Mouse (Mus musculus) layer of hippocampus, adult 18-20 months (tissue): ENCODE measurements at regions not wholly inside any gene's neighbourhood (a gene's known extent, or its start where the extent isn't known, plus 50 kb on each side); places are given as distances from the start of the nearest gene placed in this dataset.
A peak's percentile ranks its signal among the peaks of the same experiment; 100 is the strongest.
"Not testable (repeated sequence)": the region's sequence is repeated elsewhere in the genome, so short reads cannot be mapped to it uniquely, and the experiment has no call there.

Source experiments
- DNase-seq, 2 experiments: peaks; one replicate each; pipeline ENCODE4 v3.0.0; 2022; ENCODE audit warnings: low spot score in 2 of 2

- no peak for DNase-seq
Observed at GRCm38 (mm10) chr1:51411726-51412125, 66.5 kb downstream of the Nabp1 start.

GRCm38 (mm10) chr1:51403632-51404031 is 74.6 kb downstream of the Nabp1 start:
- no peak for DNase-seq

DNA sequence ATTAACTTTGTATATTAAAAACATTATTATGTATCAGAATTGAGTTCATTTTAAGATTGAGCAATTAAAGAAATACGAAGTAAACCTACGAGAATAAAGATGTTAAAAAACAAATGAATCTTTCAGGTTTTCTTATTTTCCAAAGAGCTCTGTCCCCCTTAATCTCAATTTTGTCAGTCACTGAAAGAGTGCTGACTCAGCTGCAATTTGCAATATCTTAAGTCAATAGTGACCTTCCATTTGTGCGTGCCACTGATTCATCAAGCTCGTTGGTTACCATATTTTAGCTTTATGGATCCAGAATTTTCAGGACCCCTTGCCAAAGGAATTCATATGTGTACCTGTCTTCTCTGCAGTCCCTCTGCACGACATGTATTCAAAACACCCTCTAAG is 75.7 kb downstream of the Nabp1 start:
- no peak for DNase-seq

GRCm38 (mm10) chr1:51401846-51402532 is 76.2 kb downstream of the Nabp1 start:
- DNase-seq, result no peak

- not testable (repeated sequence) for DNase-seq
Observed at GRCm38 (mm10) chr1:51400541-51400940, 77.7 kb downstream of the Nabp1 start.

- no peak for DNase-seq
Observed at GRCm38 (mm10) chr1:51386874-51387273, 91.4 kb downstream of the Nabp1 start.

GRCm38 (mm10) chr1:51384051-51384450 is 94.2 kb downstream of the Nabp1 start:
- peak; percentile 13 to 37 for DNase-seq

GRCm38 (mm10) chr1:51380240-51380639 is 91.3 kb downstream of the Cavin2 start:
- peak; percentile 66 to 80 for DNase-seq

DNA sequence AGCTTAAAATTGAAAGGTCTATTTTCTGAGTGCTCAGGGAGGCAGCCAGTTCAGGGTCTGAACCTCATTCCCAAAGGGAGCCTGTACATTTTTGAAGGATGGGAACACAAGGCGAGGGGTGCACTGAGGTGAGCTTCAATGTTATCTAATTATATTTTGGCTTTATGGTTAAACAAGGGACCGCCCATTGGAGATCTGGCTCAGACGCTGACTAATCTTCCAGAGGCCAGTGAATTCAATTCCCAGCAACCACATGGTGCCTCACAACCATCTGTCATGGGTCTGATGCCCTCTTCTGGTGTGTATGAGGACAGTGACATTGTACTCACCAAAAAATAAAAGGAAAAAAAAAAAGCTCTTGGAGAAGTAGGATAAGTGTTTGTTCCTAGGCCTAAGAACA is 78.7 kb downstream of the Cavin2 start:
- no peak for DNase-seq

- DNase-seq, result no peak
Observed at GRCm38 (mm10) chr1:51360095-51360494, 71.2 kb downstream of the Cavin2 start.
